Mouse (Mus musculus) right cerebral cortex, adult 18-20 months (tissue): Measurements from ENCODE around the gene Bnc2.

ENCODE experiments used
- DNase-seq: peaks from one replicate; pipeline ENCODE4 v3.0.0; 2022; ENCODE audit warnings: mixed read lengths

Bnc2 gene

GRCm38 (mm10) chr4:84308226-84308862 lies 366.7 kb downstream of the Bnc2 start:
- no peak for DNase-seq

- DNase-seq: no peak
Observed at GRCm38 (mm10) chr4:84306928-84307606, 368.0 kb downstream of the Bnc2 start.

GRCm38 (mm10) chr4:84302949-84303348 lies 372.1 kb downstream of the Bnc2 start:
- no peak for DNase-seq

DNA sequence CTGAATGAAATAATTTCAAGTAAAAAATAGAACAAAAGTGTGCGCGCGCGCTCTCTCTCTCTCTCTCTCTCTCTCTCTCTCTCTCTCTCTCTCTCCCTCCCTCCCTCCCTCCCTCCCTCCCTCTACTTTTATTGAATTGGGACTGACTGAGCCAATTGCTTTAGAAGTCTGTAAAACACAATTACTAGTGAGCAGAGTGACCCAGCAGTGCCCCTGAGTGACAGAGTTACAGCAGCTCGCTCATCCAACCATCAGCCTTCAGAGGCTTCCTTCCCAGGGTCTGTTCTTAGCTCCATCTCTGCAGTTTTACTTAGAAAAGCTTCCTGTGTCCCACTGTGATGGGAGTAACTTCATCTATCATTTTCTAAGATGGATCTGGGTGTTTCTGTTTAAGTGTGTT lies 389.9 kb downstream of the Bnc2 start:
- no peak for DNase-seq

DNA sequence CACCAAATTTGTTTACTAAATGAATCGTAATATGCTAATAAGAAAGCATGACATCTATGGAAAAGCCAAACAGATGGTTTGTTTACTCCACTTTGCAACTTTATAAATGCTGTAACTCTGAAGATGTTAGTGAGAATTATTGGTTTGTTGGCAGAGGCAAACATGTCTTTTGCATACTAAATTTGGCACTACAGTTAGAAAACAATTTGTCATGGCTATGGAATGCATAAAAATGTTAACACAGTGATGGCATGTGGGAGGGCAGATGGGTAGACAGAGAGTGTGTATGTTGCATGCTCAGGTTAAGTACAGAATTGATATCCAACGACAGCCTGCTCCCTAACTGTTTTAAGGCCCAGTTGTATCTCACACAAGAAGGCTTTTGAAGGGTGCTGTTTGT lies 392.4 kb downstream of the Bnc2 start:
- no peak for DNase-seq

DNA sequence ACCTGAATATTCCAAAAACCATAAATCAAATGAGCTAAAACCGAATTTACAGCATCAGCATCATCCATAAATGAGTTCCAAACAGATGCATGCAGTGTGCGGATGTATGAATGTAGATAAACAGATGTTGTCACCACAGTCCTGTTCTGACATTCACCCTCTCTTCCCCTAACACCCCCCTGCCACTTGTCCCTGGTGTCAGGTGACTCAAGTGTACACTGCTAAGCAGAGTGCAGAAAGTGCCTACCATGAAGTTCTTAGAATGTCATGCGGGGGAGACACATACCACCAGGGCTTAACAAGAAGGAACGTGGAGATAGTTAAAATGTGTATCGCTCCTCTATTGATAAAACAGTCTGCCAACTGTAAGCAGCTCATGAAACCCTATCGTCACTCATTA lies 396.9 kb downstream of the Bnc2 start:
- DNase-seq: no peak

DNA sequence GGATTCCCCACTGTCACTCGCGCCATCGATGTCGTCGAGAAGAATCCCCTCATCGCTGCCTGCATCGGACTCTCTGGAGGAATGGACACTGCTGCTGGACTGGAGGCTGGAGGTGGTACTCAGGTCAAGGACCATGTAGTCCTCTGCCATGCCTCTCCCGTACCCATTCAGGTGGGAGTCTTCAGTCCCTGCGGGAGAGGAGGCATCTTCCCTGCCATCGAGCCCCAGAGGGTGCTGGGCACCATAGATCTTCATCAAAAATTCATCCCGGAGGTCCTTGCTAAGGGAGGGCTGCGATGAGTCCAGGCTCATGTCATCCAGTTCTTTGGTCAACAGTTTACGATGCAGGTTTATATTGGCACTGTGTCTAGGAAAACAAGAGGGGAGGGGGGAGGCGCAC lies 399.0 kb downstream of the Bnc2 start:
- DNase-seq: no peak

- no peak for DNase-seq
Observed at GRCm38 (mm10) chr4:84274158-84274557, 400.9 kb downstream of the Bnc2 start.

GRCm38 (mm10) chr4:84272867-84273266 lies 402.2 kb downstream of the Bnc2 start:
- DNase-seq: no peak

DNA sequence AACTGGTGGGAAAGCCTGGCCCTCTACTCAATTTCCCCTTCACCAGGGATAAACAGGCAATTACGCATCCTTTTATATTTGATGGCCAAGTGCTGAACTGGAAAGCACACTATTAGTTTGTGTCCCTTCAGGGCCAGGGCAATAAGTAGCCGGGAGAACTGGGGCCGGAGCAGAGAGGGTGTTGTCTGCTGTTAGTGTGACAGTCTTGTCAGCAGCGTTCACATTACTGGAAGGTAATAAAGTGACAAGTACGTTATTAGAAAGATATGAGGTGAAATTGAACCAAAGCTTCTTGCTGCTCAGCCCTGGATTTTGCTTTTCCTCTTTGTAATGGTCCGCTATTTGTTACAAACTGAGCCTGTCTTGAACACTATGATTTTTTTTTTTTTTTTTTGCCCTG lies 405.2 kb downstream of the Bnc2 start:
- DNase-seq: no peak

GRCm38 (mm10) chr4:84247356-84247755 lies 427.7 kb downstream of the Bnc2 start:
- DNase-seq: no peak

DNA sequence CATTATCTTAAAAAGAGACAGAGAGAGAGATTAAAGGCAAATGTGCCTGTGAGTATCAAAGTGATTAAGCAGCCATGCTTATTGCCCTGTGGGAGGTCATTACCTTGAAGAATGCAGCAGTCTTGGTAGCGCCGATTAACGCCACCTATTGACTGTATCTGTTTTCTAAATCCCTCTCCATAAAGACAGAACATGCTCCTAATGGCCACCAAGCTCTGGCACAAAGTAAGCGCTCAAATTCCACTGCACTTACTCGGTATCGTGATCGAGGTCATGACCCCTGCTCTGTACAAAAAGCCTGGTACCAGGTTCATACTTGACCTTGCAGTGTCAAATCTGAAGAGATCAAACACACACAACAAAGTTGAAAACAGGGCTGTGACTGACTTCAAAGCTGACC lies 442.7 kb downstream of the Bnc2 start:
- no peak for DNase-seq

DNA sequence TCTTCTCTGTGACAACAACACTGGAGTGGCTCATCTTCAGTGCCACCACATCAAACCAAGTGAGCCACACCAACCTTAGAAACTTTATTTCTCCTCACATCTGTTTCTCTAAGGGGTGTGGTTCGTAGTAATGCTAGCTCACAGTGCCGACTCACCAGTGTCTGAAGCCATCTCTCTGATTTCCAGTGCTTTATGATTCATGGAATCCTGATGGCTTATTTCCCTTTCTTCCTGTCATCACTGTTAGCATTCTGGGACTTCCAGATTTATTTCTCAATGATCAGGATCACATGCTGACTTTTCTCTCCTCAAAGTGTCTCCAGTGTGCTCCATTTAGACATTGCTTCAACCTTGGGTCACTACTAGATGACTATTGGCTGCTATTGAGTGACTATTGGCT lies 443.8 kb downstream of the Bnc2 start:
- no peak for DNase-seq

GRCm38 (mm10) chr4:84229189-84229960 lies 445.7 kb downstream of the Bnc2 start:
- DNase-seq: no peak

- DNase-seq: no peak
Observed at GRCm38 (mm10) chr4:84228551-84228950, 446.5 kb downstream of the Bnc2 start.
